Mouse (Mus musculus) midbrain, embryonic 14.5 days (tissue): ENCODE data around the gene Tnrc6c. TPM values are rescaled to one million over a fixed set of nuclear protein-coding genes. Genes with fewer than 3 reads are reported as not detected.

Experiments used
- ATAC-seq: fragments of 200-750 bp; cut with Nextera tagmentation; 2 replicates; pipeline ENCODE4 v1.8.0; 2017; ENCODE audit warnings: moderate number of reproducible peaks, moderate library complexity; ENCODE audit not compliant: low FRiP score, low TSS enrichment
- DNase-seq: peaks from one replicate; pipeline ENCODE4 v3.0.0-alpha.2; 2015
- H3K27ac ChIP-seq: fragments of 300-500 bp; sonication (generic); replicated peaks from 2 replicates; pipeline ENCODE4 v1.5.1; 2014; ENCODE audit warnings: mild to moderate bottlenecking, low read depth, low read length, moderate library complexity
- H3K27me3 ChIP-seq: fragments of 300-500 bp; sonication (generic); 2 replicates; pipeline ENCODE4 v1.6.1; 2014; ENCODE audit warnings: low read length, control low read depth, mixed read lengths; ENCODE audit not compliant: control insufficient read depth, insufficient read depth
- H3K36me3 ChIP-seq: fragments of 300-500 bp; sonication (generic); 2 replicates; pipeline ENCODE4 v1.6.1; 2014; ENCODE audit warnings: low read length, control low read depth; ENCODE audit not compliant: control insufficient read depth, insufficient read depth
- H3K4me1 ChIP-seq: fragments of 300-500 bp; sonication (generic); 2 replicates; pipeline ENCODE4 v1.6.1; 2014; ENCODE audit warnings: mild to moderate bottlenecking, antibody characterized with exemption, low read length, control low read depth; ENCODE audit not compliant: control insufficient read depth, insufficient read depth
- H3K4me2 ChIP-seq: fragments of 300-500 bp; sonication (generic); 2 replicates; pipeline ENCODE4 v1.6.1; 2014; ENCODE audit warnings: mild to moderate bottlenecking, low read length, moderate library complexity
- H3K4me3 ChIP-seq: fragments of 300-500 bp; sonication (generic); replicated peaks from 2 replicates; pipeline ENCODE4 v1.5.1; 2014; ENCODE audit warnings: low read depth, low read length
- H3K9ac ChIP-seq: fragments of 300-500 bp; sonication (generic); replicated peaks from 2 replicates; pipeline ENCODE4 v1.6.1; 2014; ENCODE audit warnings: mild to moderate bottlenecking, low read length, moderate library complexity
- H3K9me3 ChIP-seq: fragments of 300-500 bp; sonication (generic); 2 replicates; pipeline ENCODE4 v1.6.1; 2016; ENCODE audit warnings: low read length, control low read depth, mixed read lengths; ENCODE audit not compliant: control insufficient read depth
- WGBS: fragments of 180-500 bp; shearing (Covaris S2); extraction: QIAGEN DNeasy Blood & Tissue Kit; methylation state at CpG from one replicate; pipeline ENCODE4 v1.1.7; 2014; 5-methylcytosine and 5-hydroxymethylcytosine counted together
- polyA plus RNA-seq: library from polyadenylated mRNA; unstranded; fragments of >200 nt; fragmentation: Nextera tagmentation; extraction: Ambion mirVana; gene quantifications from 2 replicates; pipeline ENCODE4 v1.2.1, GENCODE M21; 2014

Gene Tnrc6c
- polyA plus RNA-seq, 1 experiment from 2014 or later = 34.0 TPM

- H3K27ac ChIP-seq = no peak overlapping the region
- 93% methylated on average over 11 of the region's 11 CpGs for WGBS
- H3K4me1 ChIP-seq = peaks cover 19% of the 10 kb centered on the region
- ATAC-seq (no peak), DNase-seq (no peak)
- H3K27me3 ChIP-seq = peaks cover 28% of the 10 kb centered on the region
- H3K9ac ChIP-seq = no peak overlapping the region
- H3K9me3 ChIP-seq = no peaks in the 10 kb centered on the region
- H3K36me3 ChIP-seq = no peaks in the 10 kb centered on the region
- H3K4me3 ChIP-seq = no peak overlapping the region
- H3K4me2 ChIP-seq = no peak overlapping the region
Observed at GRCm38 (mm10) chr11:117778031-117778430, 123.9 kb downstream of the Tnrc6c start.

- H3K4me2 ChIP-seq = peak overlapping the region; percentile 51; the same call in 1 of the 2 replicates
- DNase-seq = no peak
- H3K36me3 ChIP-seq = no peaks in the 10 kb centered on the region
- no peak overlapping the region for H3K9ac ChIP-seq
- ATAC-seq = no peak; the same call in 1 of the 2 replicates
- no peaks in the 10 kb centered on the region for H3K9me3 ChIP-seq
- 82% methylated on average over 12 of the region's 12 CpGs for WGBS
- H3K4me1 ChIP-seq = peaks cover 20% of the 10 kb centered on the region
- H3K27ac ChIP-seq = peak overlapping the region; percentile 57
- no peak overlapping the region for H3K4me3 ChIP-seq
- peaks cover 28% of the 10 kb centered on the region for H3K27me3 ChIP-seq
Observed at GRCm38 (mm10) chr11:117778851-117779433, 124.9 kb downstream of the Tnrc6c start.

- ATAC-seq (0 out of 2 replicates have a peak, but pooled peaks have one; percentile 31), DNase-seq (peak; percentile 71)
- Histone ChIP-seq H3K27me3 (peaks cover 28% of the 10 kb centered on the region), H3K4me1 (peaks cover 20% of the 10 kb centered on the region), H3K9ac (peak overlapping the region; percentile 43), H3K4me2 (peak overlapping the region; percentile 51), H3K27ac (peak overlapping the region; percentile 57), H3K4me3 (peak overlapping the region; percentile 21), H3K36me3 (no peaks in the 10 kb centered on the region), H3K9me3 (no peaks in the 10 kb centered on the region)
- 7% methylated on average over 38 of the region's 38 CpGs for WGBS
Observed at GRCm38 (mm10) chr11:117779434-117780198, 125.5 kb downstream of the Tnrc6c start.

- H3K9ac ChIP-seq = peak overlapping the region; percentile 43
- H3K4me2 ChIP-seq = peak overlapping the region; percentile 51
- H3K4me1 ChIP-seq = peaks cover 20% of the 10 kb centered on the region
- peak overlapping the region; percentile 57 for H3K27ac ChIP-seq
- H3K36me3 ChIP-seq = no peaks in the 10 kb centered on the region
- 4% methylated on average over 17 of the region's 17 CpGs for WGBS
- no peak for ATAC-seq
- peaks cover 28% of the 10 kb centered on the region for H3K27me3 ChIP-seq
- no peak for DNase-seq
- H3K4me3 ChIP-seq = peak overlapping the region; percentile 21
- H3K9me3 ChIP-seq = no peaks in the 10 kb centered on the region
Observed at GRCm38 (mm10) chr11:117780199-117780515, 126.1 kb downstream of the Tnrc6c start.

- H3K36me3 ChIP-seq = no peaks in the 10 kb centered on the region
- H3K27ac ChIP-seq = no peak overlapping the region
- H3K9me3 ChIP-seq = no peaks in the 10 kb centered on the region
- peaks cover 28% of the 10 kb centered on the region for H3K27me3 ChIP-seq
- DNase-seq (peak; percentile 41), ATAC-seq (no peak)
- H3K9ac ChIP-seq = no peak overlapping the region
- 3% methylated on average over 19 of the region's 19 CpGs for WGBS
- peak overlapping the region; percentile 21; the same call in 1 of the 2 replicates for H3K4me3 ChIP-seq
- peaks cover 20% of the 10 kb centered on the region for H3K4me1 ChIP-seq
- H3K4me2 ChIP-seq = peak overlapping the region; percentile 51
Observed at GRCm38 (mm10) chr11:117780582-117781111, 126.6 kb downstream of the Tnrc6c start.

GRCm38 (mm10) chr11:117781199-117781821 is 127.2 kb downstream of the Tnrc6c start:
- Histone ChIP-seq H3K27ac (no peak overlapping the region), H3K9ac (no peak overlapping the region), H3K27me3 (peaks cover 28% of the 10 kb centered on the region), H3K36me3 (no peaks in the 10 kb centered on the region), H3K4me3 (no peak overlapping the region), H3K4me1 (peaks cover 20% of the 10 kb centered on the region), H3K4me2 (peak overlapping the region; percentile 51), H3K9me3 (no peaks in the 10 kb centered on the region)
- ATAC-seq (no peak), DNase-seq (no peak)
- 28% methylated on average over 18 of the region's 18 CpGs for WGBS

- ATAC-seq = no peak
- Histone ChIP-seq H3K4me3 (peak within 1 kb of the TSS; percentile 19; the same call in 1 of the 2 replicates), H3K9me3 (no peaks in the 10 kb centered on the region), H3K4me1 (peaks cover 20% of the 10 kb centered on the region), H3K9ac (peak within 1 kb of the TSS; percentile 34; the same call in 1 of the 2 replicates), H3K4me2 (peak within 1 kb of the TSS; percentile 53), H3K27me3 (peaks cover 28% of the 10 kb centered on the region), H3K27ac (no peak within 1 kb of the TSS), H3K36me3 (no peaks in the 10 kb centered on the region)
- 43% methylated on average over 24 of the region's 24 CpGs for WGBS
- DNase-seq = no peak
Observed at GRCm38 (mm10) chr11:117781993-117782704, 128.1 kb downstream of the Tnrc6c start, which contains the start of the genes Tmc8 and Tmc6. TSS of gene Tmc8 (plus strand) at chr11:117782076. TSS of gene Tmc6 (minus strand) at chr11:117782198.

- no peaks in the 10 kb centered on the region for H3K9me3 ChIP-seq
- peaks cover 20% of the 10 kb centered on the region for H3K4me1 ChIP-seq
- peak overlapping the region; percentile 34; the same call in 1 of the 2 replicates for H3K9ac ChIP-seq
- 49% methylated on average over 9 of the region's 9 CpGs for WGBS
- peak overlapping the region; percentile 19; the same call in 1 of the 2 replicates for H3K4me3 ChIP-seq
- ATAC-seq (no peak), DNase-seq (no peak)
- peaks cover 28% of the 10 kb centered on the region for H3K27me3 ChIP-seq
- no peaks in the 10 kb centered on the region for H3K36me3 ChIP-seq
- H3K27ac ChIP-seq = no peak overlapping the region
- H3K4me2 ChIP-seq = peak overlapping the region; percentile 53
Observed at GRCm38 (mm10) chr11:117782705-117783034, 128.6 kb downstream of the Tnrc6c start.
